Mouse (Mus musculus): Measurements from ENCODE around the gene Tmcc3.
A peak's percentile ranks its signal among the peaks of the same experiment; 100 is the strongest.

Gene Tmcc3

GRCm38 (mm10) chr10:94415950-94416844, 104.4 kb downstream of the Tmcc3 start:
- no peak for DNase-seq (ENCODE audit: extremely low read depth, low read depth)

DNA sequence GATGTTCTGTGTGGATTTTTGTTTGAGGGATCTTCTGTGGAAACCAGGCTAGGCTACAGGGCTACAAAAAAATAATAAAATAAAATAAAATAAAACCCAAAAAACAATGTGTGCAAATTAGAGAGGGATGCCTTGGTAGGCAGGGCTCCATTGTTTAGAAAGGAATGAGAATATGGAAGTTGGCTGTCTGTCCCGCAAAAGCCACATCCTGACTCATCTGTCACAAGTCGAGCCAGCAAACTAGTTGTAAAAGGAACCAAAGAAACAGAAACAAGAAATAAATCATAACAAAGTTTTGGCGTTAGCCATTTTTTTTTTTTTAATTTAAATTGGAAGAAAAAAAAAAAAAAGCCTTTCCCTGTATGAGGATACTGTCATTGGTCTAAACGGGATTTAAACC, 105.9 kb downstream of the Tmcc3 start:
- no peak for DNase-seq (ENCODE audit: extremely low read depth, low read depth)

GRCm38 (mm10) chr10:94426000-94426920, 114.5 kb downstream of the Tmcc3 start:
- peak; percentile 90 for DNase-seq (ENCODE audit: extremely low read depth, low read depth)

DNA sequence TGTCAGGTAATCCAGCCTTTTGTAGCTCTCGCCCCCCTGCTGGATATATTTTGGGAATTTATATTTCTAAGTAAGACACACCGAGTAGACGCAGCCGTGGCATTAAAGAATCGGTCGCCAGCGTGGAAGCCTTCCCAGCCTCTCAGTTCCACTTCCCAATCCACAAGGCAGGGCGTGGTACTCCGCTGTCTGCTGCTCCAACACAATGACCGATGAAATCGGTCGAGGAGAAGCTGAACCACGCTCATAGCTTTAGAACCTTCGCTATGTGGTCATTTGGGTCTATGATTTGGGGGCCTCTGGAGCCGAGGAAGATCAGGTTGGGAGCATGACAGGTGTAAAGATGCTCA, 115.1 kb downstream of the Tmcc3 start:
- no peak for DNase-seq (ENCODE audit: extremely low read depth, low read depth)

GRCm38 (mm10) chr10:94428186-94428942, 116.6 kb downstream of the Tmcc3 start:
- DNase-seq (ENCODE audit: extremely low read depth, low read depth): no peak

- DNase-seq (ENCODE audit: extremely low read depth, low read depth): no peak
Observed at GRCm38 (mm10) chr10:94430566-94430965, 118.8 kb downstream of the Tmcc3 start.

DNA sequence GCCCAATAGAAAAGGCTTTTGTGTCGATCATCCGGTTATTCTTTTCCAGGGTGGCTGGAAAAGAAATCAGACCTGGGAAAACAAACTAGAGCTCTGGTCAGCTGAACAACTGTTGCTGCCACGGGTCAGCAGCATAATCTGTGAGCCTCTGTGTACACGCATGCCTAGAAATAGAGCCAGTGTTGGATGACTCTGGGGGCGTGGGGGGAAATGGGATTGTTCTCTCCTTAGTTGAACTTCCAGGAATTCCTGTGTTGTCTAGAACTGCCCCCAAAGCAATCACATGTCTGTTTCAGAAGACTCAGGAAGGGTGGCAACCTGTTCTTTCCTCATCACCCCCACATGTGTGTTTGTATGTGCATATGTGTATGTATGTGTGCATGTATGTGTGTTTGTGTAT, 121.2 kb downstream of the Tmcc3 start:
- DNase-seq (ENCODE audit: extremely low read depth, low read depth): no peak

GRCm38 (mm10) chr10:94433901-94434300, 122.2 kb downstream of the Tmcc3 start:
- no peak for DNase-seq (ENCODE audit: extremely low read depth, low read depth)

DNA sequence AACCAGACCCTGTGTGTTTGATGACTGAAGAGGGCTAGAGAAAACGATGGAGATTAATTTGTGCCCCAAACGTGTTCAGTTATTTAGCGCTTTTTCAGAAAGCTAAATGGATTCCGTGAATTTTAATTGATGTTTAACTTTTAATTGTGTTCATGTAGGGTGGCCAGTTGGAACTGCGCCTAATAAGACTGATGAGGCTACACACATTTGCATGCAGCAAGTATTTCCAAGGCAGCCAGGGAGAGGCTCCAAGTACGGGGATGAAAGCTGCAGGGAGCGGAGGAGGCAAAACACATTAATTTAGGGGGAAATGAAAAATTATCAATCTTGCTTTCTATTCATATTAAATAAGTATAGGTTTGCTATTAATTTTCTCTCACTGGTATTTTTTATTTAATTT, 131.0 kb downstream of the Tmcc3 start:
- DNase-seq (ENCODE audit: extremely low read depth, low read depth): no peak

DNA sequence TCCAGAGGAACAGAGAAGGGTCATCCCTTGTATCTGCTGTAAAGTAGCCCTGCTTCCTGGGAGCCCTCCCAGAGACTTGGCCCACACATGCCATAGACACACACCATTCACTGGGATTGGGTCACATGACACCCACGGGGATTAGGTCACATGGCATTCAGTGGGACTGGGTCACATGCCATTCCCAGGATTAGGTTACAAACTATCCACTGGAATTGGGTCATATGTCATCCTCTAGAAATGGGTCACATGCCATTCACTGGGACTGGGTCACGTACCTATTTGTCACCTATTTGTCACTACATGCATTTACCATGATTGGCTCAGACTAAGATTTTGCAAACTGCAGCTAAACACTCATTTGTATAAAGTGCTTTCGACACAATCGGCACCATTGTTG, 131.7 kb downstream of the Tmcc3 start:
- DNase-seq (ENCODE audit: extremely low read depth, low read depth): no peak

- no peak for DNase-seq (ENCODE audit: extremely low read depth, low read depth)
Observed at GRCm38 (mm10) chr10:94445192-94445591, 133.4 kb downstream of the Tmcc3 start.

GRCm38 (mm10) chr10:94446379-94447008, 134.7 kb downstream of the Tmcc3 start:
- no peak for DNase-seq (ENCODE audit: extremely low read depth, low read depth)

- no peak for DNase-seq (ENCODE audit: extremely low read depth, low read depth)
Observed at GRCm38 (mm10) chr10:94449676-94450075, 137.9 kb downstream of the Tmcc3 start.

- no peak for DNase-seq (ENCODE audit: extremely low read depth, low read depth)
Observed at GRCm38 (mm10) chr10:94450781-94451180, 139.0 kb downstream of the Tmcc3 start.

- DNase-seq (ENCODE audit: extremely low read depth, low read depth): no peak
Observed at GRCm38 (mm10) chr10:94457454-94457853, 145.7 kb downstream of the Tmcc3 start.

DNA sequence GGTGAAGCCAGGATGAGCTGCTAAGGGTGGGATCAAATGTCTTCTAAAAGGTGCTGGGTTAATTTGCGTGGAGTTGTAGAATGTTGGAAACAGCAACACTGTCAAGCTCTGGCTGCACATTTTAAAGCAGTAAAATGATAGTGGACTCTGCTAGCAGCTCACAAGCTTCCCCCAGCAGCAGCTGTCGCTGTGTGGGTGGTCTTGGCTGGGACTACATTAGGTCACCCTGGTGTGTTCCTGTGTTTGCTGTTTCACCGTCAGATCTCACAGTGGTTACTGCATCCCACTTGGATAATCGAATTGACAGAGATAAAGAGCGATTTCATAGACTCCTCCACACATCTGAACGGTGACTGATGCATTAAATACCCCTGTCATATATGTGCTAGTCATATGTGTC, 146.9 kb downstream of the Tmcc3 start:
- DNase-seq (ENCODE audit: extremely low read depth, low read depth): no peak

GRCm38 (mm10) chr10:94461378-94461777, 149.6 kb downstream of the Tmcc3 start:
- no peak for DNase-seq (ENCODE audit: extremely low read depth, low read depth)

DNA sequence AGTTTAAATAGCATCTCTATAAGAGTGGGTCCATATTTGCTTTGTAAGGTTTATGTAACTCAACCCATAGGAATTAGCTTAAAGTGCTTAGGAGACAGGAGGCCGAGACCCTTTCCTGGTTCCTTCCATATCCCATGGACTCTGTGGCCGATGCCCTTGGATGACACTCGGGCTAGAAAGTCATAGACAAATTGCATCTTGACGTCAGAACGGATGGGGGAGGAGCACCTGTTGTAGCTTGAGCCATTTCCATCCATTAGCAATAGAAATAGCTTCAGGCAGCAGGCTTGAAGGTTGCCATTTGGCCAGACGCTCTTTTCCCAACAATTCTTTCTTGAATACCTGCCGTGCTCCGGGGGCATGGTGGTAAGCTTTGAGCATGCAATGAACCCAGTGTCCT, 150.1 kb downstream of the Tmcc3 start:
- DNase-seq (ENCODE audit: extremely low read depth, low read depth): no peak

DNA sequence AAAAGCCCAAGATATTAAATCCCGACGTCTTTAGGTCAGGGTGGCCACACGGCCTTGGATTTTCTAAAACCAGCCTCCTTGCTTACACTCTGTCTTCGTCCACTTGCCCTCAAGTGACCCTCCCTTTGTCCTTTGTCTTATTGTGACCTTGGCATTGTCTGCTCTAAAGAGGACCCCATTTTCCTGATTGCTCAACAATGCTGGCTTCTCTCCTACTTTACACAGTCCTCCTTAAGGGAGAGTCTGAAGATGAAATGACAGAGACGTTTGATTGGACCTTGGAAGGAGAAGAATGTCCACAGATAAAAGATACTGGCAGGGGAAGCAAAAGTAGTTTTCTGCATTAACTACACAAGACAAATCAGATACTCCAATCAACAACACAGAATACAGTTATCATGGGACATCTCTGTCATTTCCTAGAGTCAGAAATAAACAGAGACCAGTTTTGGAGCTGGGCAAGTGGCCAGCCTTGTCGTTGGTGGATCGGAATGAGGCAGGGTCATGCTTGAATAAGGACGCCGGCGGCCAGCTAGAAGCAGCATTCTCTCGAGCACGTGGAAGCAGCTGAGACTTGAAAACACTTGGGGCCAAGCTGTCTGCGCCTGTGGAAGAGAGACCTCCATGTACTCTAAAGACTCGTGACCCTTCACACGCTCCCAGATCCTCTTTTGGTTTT, 150.8 kb downstream of the Tmcc3 start:
- no peak for DNase-seq (ENCODE audit: extremely low read depth, low read depth)

DNA sequence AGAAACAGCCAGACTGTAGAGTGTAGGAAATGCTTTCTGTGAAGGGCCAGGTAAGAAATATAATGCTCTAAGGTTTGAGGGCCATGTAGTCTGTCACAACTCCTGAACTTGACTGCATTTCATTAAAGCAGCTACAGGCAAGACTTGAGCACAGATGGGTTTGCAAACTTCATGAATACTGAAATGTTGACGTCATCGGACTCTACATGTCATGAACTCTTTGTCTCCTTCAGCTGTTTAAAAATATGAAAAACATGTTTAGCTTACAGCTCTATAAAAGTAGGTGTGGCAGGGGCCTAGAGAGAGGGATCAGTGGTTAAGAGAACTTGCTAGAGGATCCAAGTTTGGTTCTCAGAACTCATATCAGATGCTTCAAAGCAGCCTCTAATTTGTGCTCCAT, 151.7 kb downstream of the Tmcc3 start:
- DNase-seq (ENCODE audit: extremely low read depth, low read depth): no peak

DNA sequence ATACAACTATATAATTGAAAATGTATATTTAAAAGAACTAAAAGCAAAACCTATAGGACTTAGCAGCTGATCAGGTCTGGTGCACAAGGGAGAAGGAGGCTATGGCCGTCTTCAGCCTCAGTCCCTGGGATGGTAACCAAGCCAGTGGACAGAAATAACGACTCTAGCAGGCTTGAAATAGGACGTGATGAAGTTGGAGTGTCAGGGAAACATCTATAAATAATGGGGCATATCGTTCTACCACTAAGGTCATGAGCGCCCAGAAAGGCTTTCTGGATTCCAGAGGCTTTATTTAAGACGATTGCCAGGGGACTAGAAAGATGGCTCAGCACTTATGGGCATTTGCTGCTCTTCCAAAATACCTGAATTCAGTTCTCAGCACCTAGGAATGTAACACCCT, 153.9 kb downstream of the Tmcc3 start:
- DNase-seq (ENCODE audit: extremely low read depth, low read depth): no peak
